Mouse (Mus musculus): ENCODE data around the gene Olfr114. TPM values are rescaled to one million over a fixed set of nuclear protein-coding genes. Genes with fewer than 3 reads are reported as not detected.

Gene Olfr114
- polyA plus RNA-seq (2015; fragmentation: Nextera tagmentation; extraction: Ambion mirVana) = not detected in 2 replicates

DNA sequence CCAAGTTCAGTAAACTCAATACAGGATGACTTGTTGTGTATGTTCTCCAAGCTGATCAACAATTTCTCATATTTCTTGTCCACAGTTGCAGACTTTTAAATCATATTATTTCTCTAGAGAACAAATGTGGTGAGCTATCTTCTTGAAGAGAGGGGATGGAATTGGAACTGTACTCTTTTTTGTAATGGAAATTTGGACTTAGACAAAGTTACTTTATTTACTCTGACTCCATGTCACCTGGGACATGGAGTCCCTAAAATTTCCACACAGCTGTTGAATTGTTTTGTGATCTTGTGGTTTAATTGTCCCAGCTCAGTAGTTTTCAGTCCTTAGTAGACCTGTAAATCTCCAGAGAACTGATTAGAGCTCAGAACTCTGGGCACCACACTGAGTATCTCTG, at the start of gene Olfr114:
Olfr114 (minus strand) TSS at position 101 of the 400 bp plus-strand sequence.

DNA sequence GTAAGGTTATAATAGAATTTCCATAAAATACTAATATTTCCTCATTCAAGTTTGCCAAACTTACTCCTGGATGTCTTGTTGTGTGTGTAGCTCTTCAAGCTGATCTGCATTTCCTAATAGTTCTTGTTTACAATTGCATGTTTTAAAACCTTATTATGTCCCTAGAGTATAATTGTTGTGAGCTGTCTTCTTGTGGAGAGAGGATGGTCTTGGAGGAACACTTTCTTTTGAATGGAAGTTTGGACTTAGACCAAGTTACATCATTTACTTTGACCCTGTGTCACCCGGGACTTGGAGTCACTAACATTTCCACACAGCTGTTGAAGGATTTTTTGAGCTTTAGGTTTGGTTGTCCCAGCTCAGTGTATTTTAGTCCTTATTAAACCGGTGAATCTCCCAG, 34.5 kb upstream of the Olfr114 start, which contains the start of the genes Olfr115 and Olfr116:
Olfr115 (minus strand) TSS at position 101 of the 400 bp plus-strand sequence.
Olfr116 (minus strand) TSS at position 191 of the 400 bp plus-strand sequence.

DNA sequence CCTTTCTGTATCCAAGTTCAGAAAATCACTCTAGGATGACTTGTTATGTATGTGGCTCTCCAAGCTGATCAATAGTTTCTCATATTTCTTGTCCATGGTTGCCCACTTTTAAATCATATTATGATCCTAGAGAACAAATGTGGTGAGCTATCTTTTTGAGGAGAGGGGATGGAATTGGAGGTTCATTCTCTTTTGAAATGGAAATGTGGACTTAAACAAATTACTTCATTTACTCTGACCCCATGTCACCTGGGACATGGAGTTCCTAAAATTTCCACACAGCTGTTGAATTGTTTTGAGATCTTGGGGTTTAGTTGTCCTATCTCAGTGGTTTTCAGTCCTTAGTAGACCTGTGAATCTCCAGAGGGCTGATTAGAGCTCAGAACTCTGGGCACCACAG, 15.0 kb downstream of the Olfr114 start, which contains the start of gene Olfr113:
Olfr113 (minus strand) TSS at position 101 of the 400 bp plus-strand sequence.

DNA sequence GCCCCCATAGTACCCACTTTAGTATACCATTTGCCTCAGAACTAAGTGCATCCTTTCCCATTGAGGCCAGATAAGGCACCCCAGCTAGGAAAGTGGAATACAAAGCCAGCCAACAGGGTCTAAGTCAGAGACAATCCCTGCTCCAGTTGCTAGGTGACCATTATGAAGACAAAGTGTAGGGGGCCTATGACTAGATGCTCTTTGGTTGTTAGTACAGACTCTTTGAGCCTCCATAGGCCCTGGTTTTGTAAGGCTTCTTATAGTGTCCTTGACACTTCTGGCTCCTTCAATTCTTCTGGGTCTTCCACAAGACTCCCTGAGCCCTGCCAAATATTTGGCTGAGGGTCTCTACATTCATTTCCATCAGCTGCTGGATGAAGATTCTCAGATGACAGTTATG, 23.2 kb downstream of the Olfr114 start, which contains the start of gene Olfr112:
Olfr112 (minus strand) TSS at position 101 of the 400 bp plus-strand sequence.

Other genes starting within 250 kb of the Olfr114 start
- gene Olfr104-ps, start 233.2 kb downstream of the Olfr114 start, polyA plus RNA-seq (2015; fragmentation: Nextera tagmentation; extraction: Ambion mirVana) = not detected in 2 replicates
- not detected in 2 replicates for gene Olfr105-ps, start 213.7 kb downstream of the Olfr114 start, polyA plus RNA-seq (2015; fragmentation: Nextera tagmentation; extraction: Ambion mirVana)
- gene Olfr106-ps, start 202.3 kb downstream of the Olfr114 start, polyA plus RNA-seq (2015; fragmentation: Nextera tagmentation; extraction: Ambion mirVana) = not detected in 2 replicates
- not detected in 2 replicates for gene Olfr107, start 193.5 kb downstream of the Olfr114 start, polyA plus RNA-seq (2015; fragmentation: Nextera tagmentation; extraction: Ambion mirVana)
- gene Olfr108, start 147.3 kb downstream of the Olfr114 start, polyA plus RNA-seq (2015; fragmentation: Nextera tagmentation; extraction: Ambion mirVana) = not detected in 2 replicates
- not detected in 2 replicates for gene Olfr109, start 133.8 kb downstream of the Olfr114 start, polyA plus RNA-seq (2015; fragmentation: Nextera tagmentation; extraction: Ambion mirVana)
- gene H2-M2, start 109.2 kb downstream of the Olfr114 start, polyA plus RNA-seq (2015; fragmentation: Nextera tagmentation; extraction: Ambion mirVana) = 0.16 TPM in 1 of 2 replicates, not detected in the other
- gene Olfr110, start 100.3 kb downstream of the Olfr114 start, polyA plus RNA-seq (2015; fragmentation: Nextera tagmentation; extraction: Ambion mirVana) = not detected in 2 replicates
- gene Olfr111, start 84.7 kb downstream of the Olfr114 start, polyA plus RNA-seq (2015; fragmentation: Nextera tagmentation; extraction: Ambion mirVana) = 0.05 TPM in 1 of 2 replicates, not detected in the other
- not detected in 2 replicates for gene Olfr112, start 23.3 kb downstream of the Olfr114 start, polyA plus RNA-seq (2015; fragmentation: Nextera tagmentation; extraction: Ambion mirVana)
- gene Olfr113, start 15.1 kb downstream of the Olfr114 start, polyA plus RNA-seq (2015; fragmentation: Nextera tagmentation; extraction: Ambion mirVana) = not detected in 2 replicates
- gene Olfr115, start 34.4 kb upstream of the Olfr114 start, polyA plus RNA-seq (2015; fragmentation: Nextera tagmentation; extraction: Ambion mirVana) = not detected in 2 replicates
- gene Olfr116, start 34.5 kb upstream of the Olfr114 start, polyA plus RNA-seq (2015; fragmentation: Nextera tagmentation; extraction: Ambion mirVana) = not detected in 2 replicates
- not detected in 2 replicates for gene Olfr117, start 71.0 kb upstream of the Olfr114 start, polyA plus RNA-seq (2015; fragmentation: Nextera tagmentation; extraction: Ambion mirVana)
- gene Olfr118, start 74.2 kb upstream of the Olfr114 start, polyA plus RNA-seq (2015; fragmentation: Nextera tagmentation; extraction: Ambion mirVana) = not detected in 2 replicates
- gene Olfr119, start 103.8 kb upstream of the Olfr114 start, polyA plus RNA-seq (2015; fragmentation: Nextera tagmentation; extraction: Ambion mirVana) = not detected in 2 replicates
- gene Olfr120, start 129.1 kb upstream of the Olfr114 start, polyA plus RNA-seq (2015; fragmentation: Nextera tagmentation; extraction: Ambion mirVana) = not detected in 2 replicates
- gene Olfr121, start 156.1 kb upstream of the Olfr114 start, polyA plus RNA-seq (2015; fragmentation: Nextera tagmentation; extraction: Ambion mirVana) = not detected in 2 replicates
- gene Olfr122, start 175.9 kb upstream of the Olfr114 start, polyA plus RNA-seq (2015; fragmentation: Nextera tagmentation; extraction: Ambion mirVana) = not detected in 2 replicates
- gene Olfr123, start 200.8 kb upstream of the Olfr114 start, polyA plus RNA-seq (2015; fragmentation: Nextera tagmentation; extraction: Ambion mirVana) = not detected in 2 replicates
- not detected in 2 replicates for gene Olfr124, start 207.1 kb upstream of the Olfr114 start, polyA plus RNA-seq (2015; fragmentation: Nextera tagmentation; extraction: Ambion mirVana)
- gene Olfr125, start 240.2 kb upstream of the Olfr114 start, polyA plus RNA-seq (2015; fragmentation: Nextera tagmentation; extraction: Ambion mirVana) = not detected in 2 replicates

Measured in spleen, postnatal 0 days (tissue).